Mouse (Mus musculus): Measurements from ENCODE around the gene Map2k5. TPM values are rescaled to one million over a fixed set of nuclear protein-coding genes. Genes with fewer than 3 reads are reported as not detected.

The Map2k5 gene
- polyA plus RNA-seq, 1 experiment = 38.0 TPM

DNA sequence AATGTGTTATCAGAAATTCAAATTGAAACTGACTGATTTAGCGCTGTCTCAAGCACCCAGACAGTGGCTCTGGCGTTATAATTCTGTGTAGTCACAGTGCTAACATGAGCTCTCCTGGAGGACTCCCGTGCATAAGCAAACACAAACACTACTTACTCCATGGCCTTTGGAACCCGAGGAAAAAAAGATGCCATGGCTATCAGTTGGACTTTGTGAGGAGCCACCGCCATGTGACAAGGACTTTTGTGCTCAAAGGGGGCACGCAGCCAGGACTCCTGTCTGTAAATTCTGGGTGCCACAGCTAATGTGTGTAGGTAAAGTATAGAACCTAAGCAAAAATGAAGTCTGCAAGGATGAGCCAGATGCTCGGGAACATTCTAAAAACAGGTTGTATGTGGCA lies 192.5 kb downstream of the Map2k5 start:
- 78% methylated on average over 7 of the region's 7 CpGs for WGBS
- H3K4me3 ChIP-seq (replicated peaks; ENCODE audit: extremely low read depth, low read depth, low read length) = no peak overlapping the region
- no peak for DNase-seq
- no peaks in the 10 kb centered on the region; the same call in 1 of the 2 replicates for H3K4me1 ChIP-seq (ENCODE audit: control insufficient read depth, insufficient read depth, low read length)
- no peak for TF ChIP-seq POLR2A (IDR thresholded peaks at IDR 0.05; ENCODE audit: borderline replicate concordance, extremely low read depth, low read depth, low read length)
- no peak for TF ChIP-seq CTCF (IDR thresholded peaks at IDR 0.05; ENCODE audit: insufficient read depth, low read length)

DNA sequence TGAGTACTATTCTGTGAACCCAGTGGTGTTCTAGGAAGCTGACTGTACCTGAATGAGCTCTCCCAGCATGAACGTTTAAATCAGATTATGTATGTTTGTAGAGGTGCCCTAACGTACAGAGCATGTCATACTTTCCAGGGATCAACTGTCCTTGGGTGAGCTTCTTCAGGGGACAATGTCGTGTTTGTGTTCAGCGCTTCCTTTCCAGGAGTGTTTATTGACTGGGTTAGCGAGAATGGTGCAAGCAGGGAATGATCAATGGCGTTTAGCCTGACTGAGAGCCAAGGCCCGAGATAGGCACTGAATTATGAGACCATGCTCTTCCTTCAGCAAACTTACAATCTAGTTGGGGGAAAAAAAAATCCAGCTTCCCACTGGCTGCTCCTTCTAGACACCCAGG lies 193.8 kb downstream of the Map2k5 start:
- Histone ChIP-seq H3K4me1 (ENCODE audit: control insufficient read depth, insufficient read depth, low read length) (no peaks in the 10 kb centered on the region; the same call in 1 of the 2 replicates), H3K4me3 (replicated peaks; ENCODE audit: extremely low read depth, low read depth, low read length) (no peak overlapping the region)
- TF ChIP-seq POLR2A (IDR thresholded peaks at IDR 0.05; ENCODE audit: borderline replicate concordance, extremely low read depth, low read depth, low read length) (no peak), CTCF (IDR thresholded peaks at IDR 0.05; ENCODE audit: insufficient read depth, low read length) (no peak)
- no peak for DNase-seq
- 56% methylated on average over 7 of the region's 7 CpGs for WGBS

DNA sequence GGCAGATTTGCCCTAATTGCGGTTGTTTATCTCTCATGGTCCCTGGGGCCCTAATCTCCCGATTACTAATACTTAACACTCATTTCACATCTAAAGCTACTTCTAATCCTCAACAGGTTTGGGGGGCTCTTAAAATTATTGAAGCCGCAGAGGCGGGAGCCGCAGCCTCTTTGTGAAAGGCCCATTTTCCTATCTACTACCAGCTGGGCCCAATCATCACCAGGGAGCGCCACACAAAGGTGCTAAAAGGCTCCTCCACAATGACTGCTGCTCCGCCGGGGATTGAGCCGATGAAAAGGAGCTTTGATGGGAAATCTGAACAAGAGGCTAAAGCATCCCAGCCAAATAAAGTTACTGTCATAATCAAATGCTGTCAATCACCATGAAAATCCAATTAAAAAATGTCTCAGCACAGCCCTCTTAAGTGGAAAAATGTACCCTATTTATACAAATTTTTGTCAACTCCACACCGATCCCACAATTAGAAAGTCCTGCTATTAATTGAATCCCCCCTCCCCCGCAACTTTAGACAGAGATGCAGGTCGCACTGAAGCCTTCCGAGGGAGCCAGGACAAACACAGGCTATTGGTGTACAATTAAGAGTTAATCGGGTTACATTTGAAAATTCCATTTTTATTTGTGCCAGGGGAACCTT lies 195.3 kb downstream of the Map2k5 start:
- WGBS = 81% methylated on average over 14 of the region's 14 CpGs
- no peak overlapping the region for H3K4me3 ChIP-seq (replicated peaks; ENCODE audit: extremely low read depth, low read depth, low read length)
- H3K4me1 ChIP-seq (ENCODE audit: control insufficient read depth, insufficient read depth, low read length) = no peaks in the 10 kb centered on the region; the same call in 1 of the 2 replicates
- no peak for DNase-seq
- TF ChIP-seq POLR2A (IDR thresholded peaks at IDR 0.05; ENCODE audit: borderline replicate concordance, extremely low read depth, low read depth, low read length) = no peak
- no peak for TF ChIP-seq CTCF (IDR thresholded peaks at IDR 0.05; ENCODE audit: insufficient read depth, low read length)

DNA sequence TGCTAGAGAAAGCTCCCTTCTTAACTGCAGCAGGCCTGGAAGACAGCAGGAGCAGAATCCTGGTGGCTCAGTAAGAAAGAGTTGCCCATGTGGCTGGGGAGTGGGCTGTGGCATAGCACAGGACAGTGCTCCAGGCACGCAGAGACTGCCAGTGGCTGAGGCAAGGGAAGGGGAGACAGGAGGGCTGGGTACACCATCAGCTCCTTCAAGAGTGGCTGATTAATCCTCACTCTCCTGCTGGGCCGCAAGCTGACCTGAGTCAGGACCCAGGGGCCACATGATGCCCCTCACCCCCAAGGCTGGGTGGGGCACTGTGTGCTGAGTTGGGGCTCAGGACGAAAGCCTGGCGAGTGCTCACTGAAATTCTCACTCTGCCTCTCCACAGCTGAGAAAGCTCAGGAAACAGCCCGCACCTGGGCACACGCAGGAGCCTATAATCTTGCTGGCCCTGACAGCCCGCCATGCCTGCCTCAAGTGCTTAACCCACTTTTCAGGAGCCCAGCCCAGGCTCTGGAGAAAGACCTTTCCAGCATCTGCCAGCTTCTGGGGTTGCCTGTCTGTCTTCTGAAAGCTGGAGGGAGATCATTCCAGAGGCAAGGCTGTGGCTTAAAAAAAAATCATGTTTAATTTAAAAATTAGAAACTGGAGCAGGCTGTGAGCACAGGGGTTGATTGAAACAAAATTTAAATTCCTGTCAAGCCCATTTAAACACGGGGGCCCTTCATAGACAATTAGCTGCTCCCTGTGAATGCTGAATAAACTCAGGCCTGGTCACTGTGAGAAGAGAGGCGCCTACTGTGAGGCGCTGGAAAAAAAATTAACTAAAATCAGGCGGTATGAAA lies 196.1 kb downstream of the Map2k5 start:
- H3K4me1 ChIP-seq (ENCODE audit: control insufficient read depth, insufficient read depth, low read length) = no peaks in the 10 kb centered on the region
- DNase-seq = no peak
- 80% methylated on average over 11 of the region's 11 CpGs for WGBS

DNA sequence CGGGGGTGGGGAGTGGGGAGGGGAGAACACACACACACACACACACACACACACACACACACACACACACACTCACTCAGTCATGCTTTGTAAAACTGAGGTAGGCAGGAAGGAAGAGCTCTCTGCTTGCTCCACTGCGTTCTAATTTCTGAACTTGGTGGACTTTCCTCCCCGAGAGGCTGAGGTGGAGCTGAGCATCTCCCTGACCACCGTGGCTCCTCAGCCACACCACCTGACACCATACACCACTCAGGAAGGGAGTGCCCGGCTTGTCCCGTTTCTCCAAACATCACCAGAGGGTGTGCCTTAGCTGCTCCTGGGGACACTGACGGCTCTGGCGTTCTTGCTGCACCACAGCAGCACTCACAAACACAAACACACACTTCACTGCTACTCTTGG lies 199.4 kb downstream of the Map2k5 start:
- H3K4me1 ChIP-seq (ENCODE audit: control insufficient read depth, insufficient read depth, low read length) = no peaks in the 10 kb centered on the region
- DNase-seq = no peak
- no peak overlapping the region for H3K4me3 ChIP-seq (replicated peaks; ENCODE audit: extremely low read depth, low read depth, low read length)
- WGBS = 70% methylated on average over 8 of the region's 8 CpGs
- TF ChIP-seq CTCF (IDR thresholded peaks at IDR 0.05; ENCODE audit: insufficient read depth, low read length) (no peak), POLR2A (IDR thresholded peaks at IDR 0.05; ENCODE audit: borderline replicate concordance, extremely low read depth, low read depth, low read length) (no peak)

More for the DNA sequence above, 196.1 kb downstream of the Map2k5 start:
- TF ChIP-seq POLR2A (IDR thresholded peaks at IDR 0.05; ENCODE audit: borderline replicate concordance, extremely low read depth, low read depth, low read length) = no peak
- no peak for TF ChIP-seq CTCF (IDR thresholded peaks at IDR 0.05; ENCODE audit: insufficient read depth, low read length)
- H3K4me3 ChIP-seq (replicated peaks; ENCODE audit: extremely low read depth, low read depth, low read length) = no peak overlapping the region

DNA sequence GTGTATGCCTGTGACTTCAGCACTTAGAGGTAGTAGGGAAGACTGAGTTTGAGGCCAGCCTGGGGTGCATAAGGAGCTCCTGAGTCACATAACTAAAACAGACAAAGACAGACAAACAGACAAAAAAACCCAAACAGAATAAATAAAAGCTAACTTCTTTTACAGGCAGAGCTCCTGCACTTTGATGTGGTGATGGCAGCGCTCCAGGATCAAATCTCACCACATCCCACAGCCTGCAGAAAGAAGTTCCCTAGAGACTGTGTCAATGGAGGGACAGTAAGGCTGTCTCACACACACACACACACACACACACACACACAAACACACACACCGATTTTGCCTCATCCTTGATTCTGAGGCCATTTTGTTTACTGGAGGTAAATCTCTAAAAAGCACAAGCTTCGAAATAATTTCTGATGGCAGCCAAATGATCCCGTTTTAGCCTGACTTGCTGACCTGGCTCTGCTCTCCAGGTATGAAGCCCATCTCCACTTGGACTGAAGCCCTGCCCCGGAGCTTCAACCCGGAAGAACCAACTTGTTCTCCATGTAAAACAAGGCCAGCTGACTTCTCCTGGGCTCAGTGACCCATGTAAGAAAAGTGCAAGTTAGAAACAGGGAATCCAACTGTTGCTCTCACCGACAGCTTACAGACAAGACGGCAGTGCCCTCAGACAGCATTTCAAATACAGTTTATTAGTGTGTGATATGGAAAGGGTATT lies 203.5 kb downstream of the Map2k5 start:
- no peak for DNase-seq
- H3K4me3 ChIP-seq (replicated peaks; ENCODE audit: extremely low read depth, low read depth, low read length) = no peak overlapping the region
- H3K4me1 ChIP-seq (ENCODE audit: control insufficient read depth, insufficient read depth, low read length) = no peaks in the 10 kb centered on the region
- TF ChIP-seq CTCF (IDR thresholded peaks at IDR 0.05; ENCODE audit: insufficient read depth, low read length) (no peak), POLR2A (IDR thresholded peaks at IDR 0.05; ENCODE audit: borderline replicate concordance, extremely low read depth, low read depth, low read length) (no peak)
- WGBS = 84% methylated on average over 8 of the region's 8 CpGs

DNA sequence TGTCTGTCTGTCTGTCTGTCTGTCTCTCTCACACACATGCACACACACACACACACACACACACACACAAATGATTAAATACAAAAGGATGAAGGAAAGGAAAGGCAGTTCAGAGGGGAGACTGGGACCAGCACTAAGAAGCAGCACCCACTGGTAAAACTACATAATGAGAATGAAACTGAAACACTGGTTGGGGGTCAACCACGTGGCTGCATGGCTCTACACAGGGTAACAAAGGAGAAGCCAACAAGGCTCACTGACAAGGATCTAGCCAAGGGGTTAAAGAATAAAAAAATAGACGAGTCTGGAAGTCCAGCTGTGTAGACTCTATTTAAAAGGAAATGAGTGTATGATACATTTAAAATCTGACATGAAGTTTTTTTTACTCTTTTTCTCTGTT lies 205.8 kb downstream of the Map2k5 start:
- 36% methylated on average over 2 of the region's 2 CpGs for WGBS
- H3K4me1 ChIP-seq (ENCODE audit: control insufficient read depth, insufficient read depth, low read length) = no peaks in the 10 kb centered on the region
- TF ChIP-seq CTCF (IDR thresholded peaks at IDR 0.05; ENCODE audit: insufficient read depth, low read length) (no peak), POLR2A (IDR thresholded peaks at IDR 0.05; ENCODE audit: borderline replicate concordance, extremely low read depth, low read depth, low read length) (no peak)
- no peak overlapping the region for H3K4me3 ChIP-seq (replicated peaks; ENCODE audit: extremely low read depth, low read depth, low read length)
- DNase-seq = no peak

DNA sequence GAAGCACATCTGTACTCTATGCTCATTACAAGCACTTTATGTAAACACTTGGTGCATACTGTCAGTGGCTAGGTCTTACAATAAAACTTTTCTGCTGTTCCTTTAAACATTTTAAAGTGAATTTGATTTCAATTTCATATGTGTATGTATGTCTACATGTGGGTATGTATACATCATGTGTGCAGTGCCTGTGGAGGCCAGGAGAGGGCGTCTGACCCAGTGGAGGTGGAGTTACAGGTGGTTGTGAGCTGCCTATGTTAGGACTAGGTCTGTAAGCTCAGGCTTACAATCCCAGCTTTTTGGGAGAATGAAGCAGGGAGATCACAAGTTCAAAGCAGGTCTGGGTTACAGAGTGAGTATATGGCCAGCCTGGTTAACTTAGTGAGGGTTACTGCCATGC lies 208.6 kb downstream of the Map2k5 start:
- 84% methylated on average over 1 of the region's 1 CpGs for WGBS
- no peak for DNase-seq
- Histone ChIP-seq H3K4me1 (ENCODE audit: control insufficient read depth, insufficient read depth, low read length) (no peaks in the 10 kb centered on the region), H3K4me3 (replicated peaks; ENCODE audit: extremely low read depth, low read depth, low read length) (no peak overlapping the region)
- TF ChIP-seq CTCF (IDR thresholded peaks at IDR 0.05; ENCODE audit: insufficient read depth, low read length) = no peak
- no peak for TF ChIP-seq POLR2A (IDR thresholded peaks at IDR 0.05; ENCODE audit: borderline replicate concordance, extremely low read depth, low read depth, low read length)

DNA sequence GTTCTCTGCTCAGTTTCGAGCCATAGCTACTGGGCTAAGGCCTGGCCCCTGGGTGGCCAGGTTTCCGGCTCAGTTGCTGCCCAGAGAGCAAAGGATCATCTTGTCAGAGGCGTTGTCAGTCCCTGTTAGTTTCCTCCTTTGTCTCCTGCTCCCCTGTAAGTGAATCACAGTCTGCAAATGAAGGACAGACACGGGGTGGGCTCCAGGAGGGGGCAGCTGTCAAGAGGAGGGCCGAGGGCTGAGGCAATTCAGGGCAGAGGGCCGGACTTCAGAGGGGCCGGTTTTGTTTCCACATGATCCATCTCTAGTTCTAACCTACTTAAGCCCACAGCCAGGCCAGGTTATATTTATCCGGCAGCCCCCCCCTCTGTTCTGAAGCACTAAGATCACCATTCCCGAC lies 212.6 kb downstream of the Map2k5 start:
- TF ChIP-seq CTCF (IDR thresholded peaks at IDR 0.05; ENCODE audit: insufficient read depth, low read length) = no peak
- TF ChIP-seq POLR2A (IDR thresholded peaks at IDR 0.05; ENCODE audit: borderline replicate concordance, extremely low read depth, low read depth, low read length) = no peak
- Histone ChIP-seq H3K4me1 (ENCODE audit: control insufficient read depth, insufficient read depth, low read length) (no peaks in the 10 kb centered on the region), H3K4me3 (replicated peaks; ENCODE audit: extremely low read depth, low read depth, low read length) (no peak overlapping the region)
- no peak for DNase-seq
- 61% methylated on average over 9 of the region's 9 CpGs for WGBS

Measured in lung, adult 2 months (tissue).